Mouse (Mus musculus): ENCODE measurements around the gene Ushbp1. TPM values are rescaled to one million over a fixed set of nuclear protein-coding genes. Genes with fewer than 3 reads are reported as not detected.
A peak's percentile ranks its signal among the peaks of the same experiment; 100 is the strongest.

Gene Ushbp1
- polyA plus RNA-seq, 1 experiment from 2014 or later: 10.8 TPM

- no peaks in the 10 kb centered on the region for H3K9me3 ChIP-seq (ENCODE audit: control insufficient read depth, low read length)
- WGBS: 90% methylated on average over 9 of the region's 9 CpGs
- peaks cover 4 to 17% of the 10 kb centered on the region in 2 experiments for H3K4me1 ChIP-seq (ENCODE audit: control insufficient read depth in 2 of 2, insufficient read depth in 2 of 2, low read length in 2 of 2)
- ATAC-seq (ENCODE audit: insufficient number of reproducible peaks, insufficient read depth, low FRiP score, low read depth): no peak
- H3K9ac ChIP-seq (ENCODE audit: low read length): no peak overlapping the region
- H3K4me3 ChIP-seq (ENCODE audit: control insufficient read depth in 1 of 2, insufficient read depth in 1 of 2, low read depth in 1 of 2, low read length in 2 of 2): no peak overlapping the region
- H3K36me3 ChIP-seq (ENCODE audit: control insufficient read depth, insufficient read depth, low read length): peaks cover 29% of the 10 kb centered on the region
- H3K4me2 ChIP-seq (ENCODE audit: low read length): no peak overlapping the region
- no peaks in the 10 kb centered on the region for H3K27me3 ChIP-seq (ENCODE audit: control insufficient read depth, insufficient read depth, low read length)
- no peak overlapping the region for H3K27ac ChIP-seq (replicated peaks in 1 of 2; ENCODE audit: control insufficient read depth in 1 of 2, insufficient read depth in 1 of 2, low read depth in 2 of 2, low read length in 2 of 2)
These were observed 6.9 kb upstream of the Ushbp1 start for GRCm38 (mm10) chr8:71402446-71402964.

GRCm38 (mm10) chr8:71401454-71401853, 5.9 kb upstream of the Ushbp1 start:
- no peak for ATAC-seq (ENCODE audit: insufficient number of reproducible peaks, insufficient read depth, low FRiP score, low read depth)
- H3K36me3 ChIP-seq (ENCODE audit: control insufficient read depth, insufficient read depth, low read length): peaks cover 29% of the 10 kb centered on the region
- peaks cover 5 to 11% of the 10 kb centered on the region in 2 experiments for H3K4me1 ChIP-seq (ENCODE audit: control insufficient read depth in 2 of 2, insufficient read depth in 2 of 2, low read length in 2 of 2)
- no peak overlapping the region for H3K27ac ChIP-seq (replicated peaks in 1 of 2; ENCODE audit: control insufficient read depth in 1 of 2, insufficient read depth in 1 of 2, low read depth in 2 of 2, low read length in 2 of 2)
- no peak overlapping the region for H3K4me2 ChIP-seq (ENCODE audit: low read length)
- no peaks in the 10 kb centered on the region for H3K27me3 ChIP-seq (ENCODE audit: control insufficient read depth, insufficient read depth, low read length)
- no peak overlapping the region for H3K4me3 ChIP-seq (ENCODE audit: control insufficient read depth in 1 of 2, insufficient read depth in 1 of 2, low read depth in 1 of 2, low read length in 2 of 2)
- no peaks in the 10 kb centered on the region for H3K9me3 ChIP-seq (ENCODE audit: control insufficient read depth, low read length)
- no peak overlapping the region for H3K9ac ChIP-seq (ENCODE audit: low read length)

GRCm38 (mm10) chr8:71400826-71401225, 5.2 kb upstream of the Ushbp1 start:
- Histone ChIP-seq H3K36me3 (ENCODE audit: control insufficient read depth, insufficient read depth, low read length) (peaks cover 29% of the 10 kb centered on the region), H3K9me3 (ENCODE audit: control insufficient read depth, low read length) (no peaks in the 10 kb centered on the region), H3K4me1 (ENCODE audit: control insufficient read depth in 2 of 2, insufficient read depth in 2 of 2, low read length in 2 of 2) (peaks cover 9 to 12% of the 10 kb centered on the region in 2 experiments), H3K9ac (ENCODE audit: low read length) (no peak overlapping the region), H3K4me3 (ENCODE audit: control insufficient read depth in 1 of 2, insufficient read depth in 1 of 2, low read depth in 1 of 2, low read length in 2 of 2) (no peak overlapping the region), H3K27ac (replicated peaks in 1 of 2; ENCODE audit: control insufficient read depth in 1 of 2, insufficient read depth in 1 of 2, low read depth in 2 of 2, low read length in 2 of 2) (no peak overlapping the region), H3K27me3 (ENCODE audit: control insufficient read depth, insufficient read depth, low read length) (no peaks in the 10 kb centered on the region), H3K4me2 (ENCODE audit: low read length) (no peak overlapping the region)
- 81% methylated on average over 2 of the region's 2 CpGs for WGBS
- no peak for ATAC-seq (ENCODE audit: insufficient number of reproducible peaks, insufficient read depth, low FRiP score, low read depth)

- H3K4me2 ChIP-seq (ENCODE audit: low read length): peak overlapping the region; percentile 87
- H3K36me3 ChIP-seq (ENCODE audit: control insufficient read depth, insufficient read depth, low read length): peaks cover 29% of the 10 kb centered on the region
- no peaks in the 10 kb centered on the region for H3K27me3 ChIP-seq (ENCODE audit: control insufficient read depth, insufficient read depth, low read length)
- no peak for ATAC-seq (ENCODE audit: insufficient number of reproducible peaks, insufficient read depth, low FRiP score, low read depth)
- H3K9ac ChIP-seq (ENCODE audit: low read length): peak overlapping the region; percentile 84; the same call in 1 of the 2 replicates
- H3K4me3 ChIP-seq (ENCODE audit: control insufficient read depth in 1 of 2, insufficient read depth in 1 of 2, low read depth in 1 of 2, low read length in 2 of 2): peak overlapping the region; percentile 84 to 89
- no peaks in the 10 kb centered on the region for H3K9me3 ChIP-seq (ENCODE audit: control insufficient read depth, low read length)
- WGBS: 80% methylated on average over 12 of the region's 12 CpGs
- H3K27ac ChIP-seq (replicated peaks in 1 of 2; ENCODE audit: control insufficient read depth in 1 of 2, insufficient read depth in 1 of 2, low read depth in 2 of 2, low read length in 2 of 2): no peak overlapping the region
- peaks cover 10 to 12% of the 10 kb centered on the region in 2 experiments for H3K4me1 ChIP-seq (ENCODE audit: control insufficient read depth in 2 of 2, insufficient read depth in 2 of 2, low read length in 2 of 2)
These were observed 2.1 kb upstream of the Ushbp1 start for GRCm38 (mm10) chr8:71397701-71398100.

GRCm38 (mm10) chr8:71396639-71397305, 1.2 kb upstream of the Ushbp1 start, which contains the start of gene Babam1:
TSS of gene Babam1 (plus strand) at chr8:71396861.
- Histone ChIP-seq H3K4me1 (ENCODE audit: control insufficient read depth in 2 of 2, insufficient read depth in 2 of 2, low read length in 2 of 2) (peaks cover 10 to 12% of the 10 kb centered on the region in 2 experiments), H3K27me3 (ENCODE audit: control insufficient read depth, insufficient read depth, low read length) (no peaks in the 10 kb centered on the region), H3K4me2 (ENCODE audit: low read length) (peak within 1 kb of the TSS; percentile 87), H3K9me3 (ENCODE audit: control insufficient read depth, low read length) (no peaks in the 10 kb centered on the region), H3K27ac (replicated peaks in 1 of 2; ENCODE audit: control insufficient read depth in 1 of 2, insufficient read depth in 1 of 2, low read depth in 2 of 2, low read length in 2 of 2) (peak within 1 kb of the TSS; percentile 65 to 86), H3K9ac (ENCODE audit: low read length) (peak within 1 kb of the TSS; percentile 84), H3K4me3 (ENCODE audit: control insufficient read depth in 1 of 2, insufficient read depth in 1 of 2, low read depth in 1 of 2, low read length in 2 of 2) (peak within 1 kb of the TSS; percentile 84 to 89), H3K36me3 (ENCODE audit: control insufficient read depth, insufficient read depth, low read length) (peaks cover 29% of the 10 kb centered on the region)
- under 1% methylated on average over 34 of the region's 34 CpGs for WGBS
- ATAC-seq (ENCODE audit: insufficient number of reproducible peaks, insufficient read depth, low FRiP score, low read depth): peak; percentile 86

- peak overlapping the region; percentile 46; the same call in 1 of the 2 replicates for H3K9ac ChIP-seq (ENCODE audit: low read length)
- ATAC-seq (ENCODE audit: insufficient number of reproducible peaks, insufficient read depth, low FRiP score, low read depth): no peak
- no peaks in the 10 kb centered on the region for H3K9me3 ChIP-seq (ENCODE audit: control insufficient read depth, low read length)
- H3K27ac ChIP-seq (replicated peaks in 1 of 2; ENCODE audit: control insufficient read depth in 1 of 2, insufficient read depth in 1 of 2, low read depth in 2 of 2, low read length in 2 of 2): peak overlapping the region; percentile 65 to 86
- peak overlapping the region; percentile 12 to 15; a peak in 3 of 4 replicates for H3K4me3 ChIP-seq (ENCODE audit: control insufficient read depth in 1 of 2, insufficient read depth in 1 of 2, low read depth in 1 of 2, low read length in 2 of 2)
- H3K36me3 ChIP-seq (ENCODE audit: control insufficient read depth, insufficient read depth, low read length): peaks cover 22% of the 10 kb centered on the region
- WGBS: 70% methylated on average over 10 of the region's 10 CpGs
- H3K4me1 ChIP-seq (ENCODE audit: control insufficient read depth in 2 of 2, insufficient read depth in 2 of 2, low read length in 2 of 2): peaks cover 10 to 12% of the 10 kb centered on the region in 2 experiments
- no peaks in the 10 kb centered on the region for H3K27me3 ChIP-seq (ENCODE audit: control insufficient read depth, insufficient read depth, low read length)
- peak overlapping the region; percentile 87 for H3K4me2 ChIP-seq (ENCODE audit: low read length)
These were observed 531 bp downstream of the Ushbp1 start for GRCm38 (mm10) chr8:71395071-71395470.

GRCm38 (mm10) chr8:71394481-71394880, 1.1 kb downstream of the Ushbp1 start:
- Histone ChIP-seq H3K27ac (replicated peaks in 1 of 2; ENCODE audit: control insufficient read depth in 1 of 2, insufficient read depth in 1 of 2, low read depth in 2 of 2, low read length in 2 of 2) (no peak overlapping the region), H3K4me3 (ENCODE audit: control insufficient read depth in 1 of 2, insufficient read depth in 1 of 2, low read depth in 1 of 2, low read length in 2 of 2) (peak overlapping the region; percentile 12 to 15; a peak in 3 of 4 replicates), H3K36me3 (ENCODE audit: control insufficient read depth, insufficient read depth, low read length) (peaks cover 16% of the 10 kb centered on the region), H3K4me1 (ENCODE audit: control insufficient read depth in 2 of 2, insufficient read depth in 2 of 2, low read length in 2 of 2) (peaks cover 10 to 12% of the 10 kb centered on the region in 2 experiments), H3K9me3 (ENCODE audit: control insufficient read depth, low read length) (no peaks in the 10 kb centered on the region), H3K4me2 (ENCODE audit: low read length) (peak overlapping the region; percentile 87), H3K27me3 (ENCODE audit: control insufficient read depth, insufficient read depth, low read length) (no peaks in the 10 kb centered on the region), H3K9ac (ENCODE audit: low read length) (peak overlapping the region; percentile 46; the same call in 1 of the 2 replicates)
- WGBS: 71% methylated on average over 7 of the region's 7 CpGs
- no peak for ATAC-seq (ENCODE audit: insufficient number of reproducible peaks, insufficient read depth, low FRiP score, low read depth)

Measured in heart, embryonic 14.5 days (tissue).